Comparison of ENCODE assay signal across 8 mouse cellular contexts in genomic region chr6:136465959-136466381, GRCm38 (mm10). TPM values are rescaled to one million over a fixed set of nuclear protein-coding genes. Genes with fewer than 3 reads are reported as not detected.
A peak's percentile ranks its signal among the peaks of the same experiment; 100 is the strongest.
DNase-seq lines count a peak whose midpoint lies in the region; ATAC-seq and TF ChIP-seq lines count a peak whose summit lies in the region.

No protein-coding gene starts in this region.

- no peak overlapping the region for H3K4me2 ChIP-seq in embryonic facial prominence, embryonic 14.5 days (ENCODE audit: low read depth, low read length)

- peak; percentile 73 for TF ChIP-seq CTCF in liver, adult 2 months (IDR thresholded peaks at IDR 0.05; ENCODE audit: low read depth, low read length)
- TF ChIP-seq CTCF in testis, adult 2 months (IDR thresholded peaks at IDR 0.05; ENCODE audit: control insufficient read depth, insufficient read depth, insufficient replicate concordance, low read depth, low read length) = peak; percentile 32; the same call in 1 of the 2 replicates

- ATAC-seq in embryonic facial prominence, embryonic 14.5 days (ENCODE audit: low read depth) = no peak

- peak; percentile 98 for DNase-seq in 416B (ENCODE audit: low read depth)
- DNase-seq in adrenal gland, adult 2 months = peak; percentile 73
- peak; percentile 91 for DNase-seq in embryonic facial prominence, embryonic 14.5 days (ENCODE audit: low spot score)
- DNase-seq in heart, adult 8-10 months (ENCODE audit: low spot score) = peak; percentile 60
- peak; percentile 45 to 66 for DNase-seq in kidney, adult 8-10 months
- peak; percentile 51 for DNase-seq in liver, adult 2 months (ENCODE audit: extremely low read depth, low read depth, low spot score)
- peak; percentile 55 for DNase-seq in naive thymus-derived CD4-positive, alpha-beta T cell, adult 2 months (ENCODE audit: low read depth)

- peak overlapping the region; percentile 91 for H3K27ac ChIP-seq in embryonic facial prominence, embryonic 14.5 days (replicated peaks; ENCODE audit: low read depth, low read length)
- H3K27ac ChIP-seq in liver, adult 2 months (replicated peaks; ENCODE audit: insufficient read depth, low read depth, low read length) = peak overlapping the region; percentile 27
- H3K27ac ChIP-seq in testis, adult 2 months (ENCODE audit: control insufficient read depth, insufficient read depth, low read depth, low read length) = peak overlapping the region; percentile 79; the same call in 1 of the 2 replicates

- H3K9ac ChIP-seq in embryonic facial prominence, embryonic 14.5 days (ENCODE audit: low read depth, low read length) = peak overlapping the region; percentile 41; the same call in 1 of the 2 replicates
- H3K9ac ChIP-seq in liver, adult 2 months (ENCODE audit: low read depth, low read length) = no peak overlapping the region

- H3K27me3 ChIP-seq in embryonic facial prominence, embryonic 14.5 days (replicated peaks; ENCODE audit: control insufficient read depth, insufficient read depth, low read length) = no peaks in the 10 kb centered on the region
- H3K27me3 ChIP-seq in liver, adult 2 months (ENCODE audit: control insufficient read depth, insufficient read depth, low read length) = no peaks in the 10 kb centered on the region
- no peaks in the 10 kb centered on the region for H3K27me3 ChIP-seq in testis, adult 2 months (ENCODE audit: control insufficient read depth, insufficient read depth, low read length)

- H3K79me2 ChIP-seq in liver, adult 2 months (ENCODE audit: control insufficient read depth, insufficient read depth, low read length) = no peaks in the 10 kb centered on the region

- H3K9me3 ChIP-seq in embryonic facial prominence, embryonic 14.5 days (ENCODE audit: control insufficient read depth, low read length) = 0 out of 2 replicates have a peak, but pooled peaks cover 7% of the 10 kb centered on the region

- no peaks in the 10 kb centered on the region for H3K36me3 ChIP-seq in embryonic facial prominence, embryonic 14.5 days (ENCODE audit: control insufficient read depth, insufficient read depth, low read length)
- no peaks in the 10 kb centered on the region for H3K36me3 ChIP-seq in liver, adult 2 months (ENCODE audit: control insufficient read depth, insufficient read depth, low read length)
- H3K36me3 ChIP-seq in testis, adult 2 months (ENCODE audit: control insufficient read depth, insufficient read depth, low read length) = no peaks in the 10 kb centered on the region

- TF ChIP-seq POLR2A in liver, adult 2 months (IDR thresholded peaks at IDR 0.05; ENCODE audit: extremely low read depth, insufficient read depth, low read length) = no peak
- no peak for TF ChIP-seq POLR2A in testis, adult 2 months (IDR thresholded peaks at IDR 0.05; ENCODE audit: control insufficient read depth, low read depth, low read length)

- no peak overlapping the region for H3K4me3 ChIP-seq in embryonic facial prominence, embryonic 14.5 days (ENCODE audit: low read depth, low read length)
- no peak overlapping the region for H3K4me3 ChIP-seq in liver, adult 2 months (ENCODE audit: insufficient read depth, low read depth, low read length)
- H3K4me3 ChIP-seq in testis, adult 2 months (ENCODE audit: control insufficient read depth, low read depth, low read length) = no peak overlapping the region

- 18% methylated on average over 8 of the region's 8 CpGs for WGBS in embryonic facial prominence, embryonic 14.5 days
- 62% methylated on average over 8 of the region's 8 CpGs for WGBS in liver, adult 2 months

- H3K4me1 ChIP-seq in embryonic facial prominence, embryonic 14.5 days (ENCODE audit: control insufficient read depth, insufficient read depth, low read length) = peaks cover 31% of the 10 kb centered on the region
- H3K4me1 ChIP-seq in liver, adult 2 months (ENCODE audit: control insufficient read depth, insufficient read depth, low read length) = peaks cover 33% of the 10 kb centered on the region
- H3K4me1 ChIP-seq in testis, adult 2 months (ENCODE audit: control insufficient read depth, insufficient read depth, low read length) = peaks cover 31% of the 10 kb centered on the region

RNA-seq across cellular contexts. Expression of gene Atf7ip, which starts 40.0 kb away (rescaled TPM):
- 10 to 100 TPM; 60.9 to 62.4 TPM for total RNA-seq in adrenal gland, adult 2 months (2021)
- 16.4 and 21.6 TPM in 2 replicates for polyA plus RNA-seq in adrenal gland, adult 2 months (2012; rRNA removed)
- polyA plus RNA-seq in embryonic facial prominence, embryonic 14.5 days (2014; fragmentation: Nextera tagmentation; extraction: Ambion mirVana) = 33.5 and 33.9 TPM in 2 replicates
- 10 to 100 TPM; 68.3 to 94.1 (median 76.8) TPM for total RNA-seq in heart, adult 8-10 months (2022)
- 14.8 and 14.9 TPM in 2 replicates for total RNA-seq in liver, adult 2 months (2014; rRNA removed)
- polyA plus RNA-seq in liver, adult 2 months (2012; rRNA removed) = 5.1 and 5.2 TPM in 2 replicates
- 15.9 and 16.8 TPM in 2 replicates for polyA plus RNA-seq in testis, adult 2 months (2012; rRNA removed)

RNA-seq across cellular contexts. Expression of gene E330021D16Rik, which starts 50.6 kb away (rescaled TPM):
- not detected for total RNA-seq in adrenal gland, adult 2 months (2021)
- not detected in 2 replicates for polyA plus RNA-seq in adrenal gland, adult 2 months (2012; rRNA removed)
- polyA plus RNA-seq in embryonic facial prominence, embryonic 14.5 days (2014; fragmentation: Nextera tagmentation; extraction: Ambion mirVana) = 0.33 TPM in 1 of 2 replicates, not detected in the other
- total RNA-seq in heart, adult 8-10 months (2022) = not detected
- not detected in 2 replicates for total RNA-seq in liver, adult 2 months (2014; rRNA removed)
- 0.07 TPM in 1 of 2 replicates, not detected in the other for polyA plus RNA-seq in liver, adult 2 months (2012; rRNA removed)
- polyA plus RNA-seq in testis, adult 2 months (2012; rRNA removed) = 0.12 and 0.28 TPM in 2 replicates

Comparison
In these comparisons a context has a peak if more than half of its experiments do, and no peak if none do; other contexts are left out.
1. H3K27ac ChIP-seq: peak in every context shown above with its lines; median percentile 91 in embryonic facial prominence, embryonic 14.5 days; 79 in testis, adult 2 months; 27 in liver, adult 2 months.